Mouse (Mus musculus) left cerebral cortex, adult 18-20 months (tissue): ENCODE measurements around the gene Cep104. TPM values are rescaled to one million over a fixed set of nuclear protein-coding genes. Genes with fewer than 3 reads are reported as not detected.

ENCODE experiments used
- DNase-seq, 2 experiments: peaks; one replicate each; pipeline ENCODE4 v3.0.0; 2021 to 2022; ENCODE audit warnings: low spot score in 2 of 2, mixed read lengths in 1 of 2
- total RNA-seq, 2 experiments: library from RNA; stranded (reverse); gene quantifications; 2 replicates each; pipeline ENCODE4 v1.2.3; 2021

The Cep104 gene
- total RNA-seq, 2 experiments from 2014 or later = 33.2 to 33.9 TPM

- peak in 1 of 2 experiments; percentile 44 for DNase-seq
Measured at GRCm38 (mm10) chr4:153980470-153980869, 5.5 kb downstream of the Cep104 start.

DNA sequence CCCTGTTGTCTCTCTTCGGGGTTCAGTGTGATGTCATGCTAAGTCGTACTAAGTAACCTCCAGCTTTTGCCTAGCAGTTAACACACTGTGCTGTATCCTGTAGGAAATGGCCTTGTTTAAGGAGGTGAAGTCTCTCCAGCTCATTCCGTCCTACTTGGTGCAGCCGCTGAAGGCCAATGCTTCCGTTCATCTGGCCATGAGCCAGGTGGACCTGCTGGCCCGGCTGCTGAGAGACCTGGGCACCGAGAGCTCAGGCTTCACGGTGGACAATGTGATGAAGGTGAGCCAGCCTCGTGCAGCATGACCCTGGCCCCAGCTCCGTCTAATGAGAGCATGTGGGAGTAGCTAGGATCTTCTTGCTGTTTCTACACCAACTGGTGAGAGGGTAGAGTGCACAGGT lies 17.7 kb downstream of the Cep104 start:
- no peak for DNase-seq

GRCm38 (mm10) chr4:153993505-153993904 lies 18.5 kb downstream of the Cep104 start:
- DNase-seq = no peak

DNA sequence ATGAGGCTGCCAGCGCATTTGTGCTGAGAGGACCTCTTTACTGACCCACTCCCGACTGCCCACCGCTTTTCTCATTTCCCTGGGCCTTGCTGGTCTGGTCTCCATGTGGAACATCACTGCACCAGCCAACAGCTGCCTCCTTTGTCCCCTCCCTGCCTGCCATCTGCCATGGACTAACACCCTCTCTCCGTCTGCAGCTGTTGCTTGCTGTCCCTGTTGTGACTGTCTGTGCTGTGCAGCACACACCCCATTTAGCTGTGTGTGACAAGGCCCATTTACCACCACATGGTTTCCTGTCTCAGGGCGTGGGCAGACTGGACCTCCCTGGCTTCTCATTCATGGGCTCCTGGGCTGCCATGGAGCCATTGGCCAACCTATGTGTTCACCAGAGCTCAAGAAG lies 30.5 kb downstream of the Cep104 start:
- peak in 1 of 2 experiments; percentile 31 for DNase-seq

DNA sequence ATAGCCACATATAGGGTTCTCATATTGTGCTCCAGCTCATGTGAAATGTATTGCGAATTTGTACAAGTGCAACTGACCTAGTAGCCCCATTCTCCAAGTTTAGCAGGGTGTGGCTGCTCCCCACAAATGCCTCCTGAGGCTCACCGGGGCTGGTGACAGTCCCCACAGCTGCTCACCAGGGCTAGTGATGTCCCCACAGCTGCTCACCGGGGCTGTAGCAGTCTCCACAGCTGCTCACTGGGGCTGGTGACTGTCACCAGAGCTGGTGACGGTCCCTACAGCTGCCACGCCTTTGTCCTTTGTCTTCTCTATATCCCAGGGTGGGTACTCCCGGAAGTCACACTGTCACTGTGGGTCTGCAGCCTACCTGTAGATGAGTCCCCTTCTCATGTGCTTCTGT lies 31.3 kb downstream of the Cep104 start:
- DNase-seq = no peak

GRCm38 (mm10) chr4:154007759-154008158 lies 32.8 kb downstream of the Cep104 start:
- no peak for DNase-seq

DNA sequence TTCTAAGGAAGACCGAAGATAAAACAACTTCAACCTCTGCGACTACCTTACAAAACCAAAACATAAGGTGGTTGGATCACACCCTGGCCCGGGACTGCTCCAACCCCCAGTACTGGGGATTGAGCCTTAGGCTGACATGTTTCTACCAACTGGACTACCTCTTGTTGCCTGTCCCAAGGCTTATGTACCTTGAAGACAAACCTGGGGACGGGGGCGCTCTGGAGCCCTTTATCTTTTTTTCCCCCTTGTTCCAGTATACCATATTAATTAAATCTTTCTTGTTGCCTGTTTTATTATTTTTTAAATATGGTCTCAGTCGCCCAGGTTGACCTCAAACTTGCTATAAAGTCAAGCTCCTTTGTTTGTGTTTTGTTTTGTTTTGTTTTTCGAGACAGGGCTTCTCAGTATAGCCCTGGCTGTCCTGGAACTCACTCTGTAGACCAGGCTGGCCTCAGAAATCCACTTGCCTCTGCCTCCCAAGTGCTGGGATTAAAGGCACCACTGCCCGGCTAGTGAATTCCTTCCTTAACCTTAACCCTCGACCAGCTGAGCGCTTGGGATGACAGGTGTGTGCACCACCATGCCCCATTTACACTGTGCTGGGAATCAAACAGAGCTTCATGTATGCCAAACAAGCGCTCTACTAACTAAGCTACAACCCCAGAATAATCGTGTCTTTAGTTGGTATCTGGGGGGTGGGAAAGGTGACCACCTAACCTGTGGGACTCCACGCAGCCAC lies 36.1 kb downstream of the Cep104 start:
- DNase-seq = no peak

DNA sequence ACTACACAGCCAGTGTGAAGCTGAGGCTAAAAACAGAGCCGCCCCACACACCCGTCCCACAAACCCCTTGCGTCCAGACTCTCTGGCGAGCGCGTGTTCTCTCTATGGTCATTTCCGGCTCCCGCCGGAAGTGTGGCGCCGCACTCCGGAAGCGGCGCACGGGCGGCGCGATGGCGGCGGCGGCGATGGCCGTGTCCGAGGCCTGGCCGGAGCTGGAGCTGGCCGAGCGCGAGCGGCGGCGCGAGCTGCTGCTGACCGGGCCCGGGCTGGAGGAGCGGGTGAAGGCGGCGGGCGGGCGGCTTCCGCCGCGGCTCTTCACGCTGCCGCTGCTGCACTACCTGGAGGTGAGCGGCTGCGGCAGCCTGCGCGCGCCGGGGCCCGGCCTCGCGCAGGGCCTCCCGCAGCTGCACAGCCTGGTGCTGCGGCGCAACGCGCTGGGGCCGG lies 36.7 kb downstream of the Cep104 start, which contains the start of gene Lrrc47:
Lrrc47 (plus strand) TSS at position 86 of the 444 bp plus-strand sequence.
- DNase-seq = peak; percentile 85 to 88

- no peak for DNase-seq
Measured at GRCm38 (mm10) chr4:154012132-154012882, 37.3 kb downstream of the Cep104 start.

GRCm38 (mm10) chr4:154015476-154015875 lies 40.5 kb downstream of the Cep104 start:
- DNase-seq = no peak

GRCm38 (mm10) chr4:154019571-154019970 lies 44.6 kb downstream of the Cep104 start:
- peak; percentile 37 to 61 for DNase-seq

DNA sequence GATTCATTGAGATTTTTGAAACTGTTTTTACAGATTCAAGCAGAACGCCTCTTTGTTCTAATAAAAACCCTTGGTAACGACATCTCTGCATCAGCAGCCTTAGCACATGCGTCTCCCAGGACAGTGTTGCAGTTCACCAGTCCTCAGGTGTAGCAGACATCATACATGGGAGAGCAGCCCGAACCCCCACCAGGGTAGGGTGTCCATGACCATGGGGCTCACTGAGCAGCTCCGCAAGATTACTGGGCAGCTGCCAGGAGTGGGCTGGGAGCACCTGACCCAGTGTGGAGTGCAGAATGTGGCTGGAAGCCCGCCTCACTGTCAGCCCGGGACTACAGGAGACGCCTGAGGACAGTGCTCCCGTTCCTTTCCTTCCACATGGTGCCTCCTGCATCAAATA lies 46.4 kb downstream of the Cep104 start:
- DNase-seq = no peak

DNA sequence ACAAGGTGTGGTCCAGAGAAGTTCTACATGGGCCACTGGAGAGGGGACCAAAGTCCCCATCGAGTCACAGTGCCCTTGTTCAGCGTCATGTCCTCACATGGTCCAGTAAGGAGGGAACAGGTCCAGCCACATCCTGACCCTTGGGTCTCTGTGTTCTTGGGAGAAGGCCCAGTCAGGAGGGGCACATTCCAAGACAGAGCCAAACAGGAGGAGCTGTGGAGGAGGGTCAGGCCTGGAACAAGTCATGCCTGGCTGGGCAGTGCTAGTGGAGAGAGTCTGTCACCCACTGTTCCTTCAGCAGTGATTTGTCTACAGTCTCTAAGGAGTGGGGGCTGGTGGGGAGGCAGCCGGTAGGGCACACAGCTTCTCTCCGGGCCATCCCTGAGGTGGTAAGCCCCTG lies 47.4 kb downstream of the Cep104 start:
- peak in 1 of 2 experiments; percentile 34 for DNase-seq

DNA sequence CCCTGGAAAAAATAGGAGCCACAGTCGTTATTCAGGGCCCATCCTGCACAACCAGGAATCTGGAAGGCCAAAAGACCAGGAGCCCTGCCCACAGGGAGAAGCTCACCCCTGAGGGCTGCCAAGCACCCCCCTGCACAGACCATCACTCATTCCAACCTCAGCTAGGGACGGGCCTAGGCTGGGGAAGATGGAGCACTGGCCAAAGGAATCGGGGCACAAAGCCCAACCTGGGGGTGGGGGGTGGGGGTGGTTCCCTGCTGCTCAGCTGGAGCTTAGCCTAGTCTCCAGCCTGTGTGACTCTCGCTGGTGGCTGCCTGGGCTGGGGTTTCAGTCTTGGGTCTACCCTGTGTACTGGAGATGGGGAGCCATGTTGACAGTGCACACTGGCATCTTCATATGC lies 47.9 kb downstream of the Cep104 start:
- no peak for DNase-seq

GRCm38 (mm10) chr4:154023754-154024601 lies 49.0 kb downstream of the Cep104 start:
- DNase-seq = peak; percentile 39 to 61

DNA sequence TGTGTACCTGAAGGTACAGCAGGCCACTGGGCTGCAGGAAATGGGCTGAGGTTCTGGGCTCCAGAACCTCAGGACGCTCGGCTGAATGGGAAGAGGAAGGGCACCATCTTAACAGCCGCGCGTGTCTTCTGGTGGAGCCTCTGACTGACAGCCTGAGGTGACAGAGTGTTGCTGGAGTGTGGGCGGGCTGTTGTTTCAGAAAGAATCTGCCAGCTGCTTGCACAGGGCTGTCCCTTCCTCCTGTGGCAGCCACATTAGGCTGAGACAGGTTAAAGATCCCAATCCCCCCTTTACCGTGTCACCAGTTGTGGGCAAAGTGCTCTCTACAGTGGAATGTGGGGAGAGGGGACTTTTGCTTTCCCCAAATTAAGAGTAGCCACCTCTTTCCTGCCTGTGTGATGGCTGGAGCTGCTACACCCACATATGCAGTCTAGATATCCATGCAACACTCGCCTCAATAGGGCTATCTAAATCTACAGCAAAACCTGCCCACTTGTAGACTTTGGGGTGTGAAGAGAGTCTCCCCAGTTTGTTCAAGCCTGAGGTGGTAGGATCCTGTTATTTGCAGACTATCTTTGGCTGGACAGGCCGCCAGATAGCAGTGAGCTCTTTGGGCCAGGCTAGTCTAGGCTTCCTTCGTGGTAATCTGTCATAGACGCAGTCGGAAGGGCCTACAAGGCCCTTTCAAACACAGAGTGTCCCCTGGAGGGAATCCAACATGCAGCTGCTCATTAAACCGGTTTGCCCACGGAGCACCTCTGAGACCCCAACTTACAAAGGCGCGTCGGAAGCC lies 49.9 kb downstream of the Cep104 start:
- peak; percentile 41 to 58 for DNase-seq

DNA sequence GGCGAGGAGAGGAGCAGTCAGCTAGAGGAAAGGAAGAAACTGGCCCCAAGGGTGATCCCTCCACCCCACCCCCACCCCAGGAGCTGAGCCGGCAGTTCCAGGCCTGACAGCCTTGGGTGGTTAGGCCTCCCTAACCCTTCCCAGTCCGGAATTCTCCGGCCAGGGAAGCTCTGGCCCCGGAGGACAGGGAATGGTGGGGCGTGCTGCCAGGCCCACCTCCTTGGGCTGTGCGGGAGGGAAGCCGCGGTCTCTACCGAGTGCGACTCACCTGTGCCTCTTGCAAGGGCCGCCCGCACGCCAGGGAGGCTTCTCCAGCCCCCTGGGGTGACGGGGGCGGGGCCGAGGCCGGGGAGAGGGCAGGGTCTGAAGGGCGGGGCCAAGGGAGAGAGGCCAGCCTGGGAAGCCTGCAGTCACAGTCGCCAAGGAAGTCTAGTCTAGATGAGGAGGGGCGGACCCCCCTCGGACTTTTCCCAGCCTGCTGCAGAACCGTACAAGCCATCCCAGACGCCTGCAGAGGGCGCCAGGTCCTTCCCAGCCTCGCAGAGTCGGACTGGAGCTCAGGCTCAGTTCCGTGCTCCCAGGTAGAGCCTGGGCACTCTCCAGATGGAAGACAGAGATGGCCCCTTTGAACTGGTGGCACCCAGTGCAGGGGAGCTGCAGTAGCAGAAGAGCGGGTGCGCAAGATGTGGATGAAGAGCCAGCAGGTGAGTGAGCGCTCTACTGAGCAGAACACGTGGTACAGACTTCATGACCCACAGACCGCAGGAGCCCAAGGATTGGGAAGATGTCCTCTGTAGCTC lies 50.8 kb downstream of the Cep104 start, which contains the start of gene Smim1:
Smim1 (minus strand) TSS at position 590 of the 800 bp plus-strand sequence.
- DNase-seq = peak; percentile 67 to 69

- no peak for DNase-seq
Measured at GRCm38 (mm10) chr4:154026441-154026761, 51.4 kb downstream of the Cep104 start.

- no peak for DNase-seq
Measured at GRCm38 (mm10) chr4:154028066-154028465, 53.1 kb downstream of the Cep104 start.

DNA sequence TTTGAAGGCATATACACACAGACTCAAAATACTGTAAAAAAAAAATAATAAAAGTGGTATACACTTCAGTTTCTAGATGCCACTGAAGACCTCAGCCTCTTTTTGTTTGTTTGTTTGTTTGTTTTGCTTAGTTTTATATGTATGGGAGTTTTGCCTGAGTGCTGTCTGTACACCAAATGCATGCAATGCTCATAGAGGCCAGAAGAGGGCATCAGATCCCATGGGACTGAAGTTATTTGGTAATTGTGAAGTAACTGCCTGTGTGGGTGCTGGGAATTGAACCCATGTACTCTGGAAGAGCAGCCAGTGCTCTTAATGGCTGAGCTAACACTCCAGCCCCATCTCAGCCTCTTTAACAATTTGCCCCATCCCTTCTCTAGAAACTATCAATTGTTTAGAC lies 53.7 kb downstream of the Cep104 start:
- DNase-seq = no peak
